Mouse (Mus musculus) layer of hippocampus, postnatal 14 days (tissue): Measurements from ENCODE around the gene Slit2. TPM values are rescaled to one million over a fixed set of nuclear protein-coding genes. Genes with fewer than 3 reads are reported as not detected.

ENCODE experiments used
- DNase-seq, 2 experiments: peaks; one replicate each; pipeline ENCODE4 v3.0.0; 2021 to 2022; ENCODE audit warnings: low spot score in 2 of 2, mixed read lengths in 1 of 2
- microRNA-seq, 2 experiments: library from miRNA; unstranded; fragments of <30 nt; microRNA quantifications; one replicate each; pipeline ENCODE4 v1.2.0; 2021
- total RNA-seq, 2 experiments: library from RNA; stranded (reverse); gene quantifications; 2 replicates each; pipeline ENCODE4 v1.2.3; 2021

Gene Slit2
- total RNA-seq, 2 experiments from 2014 or later: 52.7 to 53.9 TPM

DNA sequence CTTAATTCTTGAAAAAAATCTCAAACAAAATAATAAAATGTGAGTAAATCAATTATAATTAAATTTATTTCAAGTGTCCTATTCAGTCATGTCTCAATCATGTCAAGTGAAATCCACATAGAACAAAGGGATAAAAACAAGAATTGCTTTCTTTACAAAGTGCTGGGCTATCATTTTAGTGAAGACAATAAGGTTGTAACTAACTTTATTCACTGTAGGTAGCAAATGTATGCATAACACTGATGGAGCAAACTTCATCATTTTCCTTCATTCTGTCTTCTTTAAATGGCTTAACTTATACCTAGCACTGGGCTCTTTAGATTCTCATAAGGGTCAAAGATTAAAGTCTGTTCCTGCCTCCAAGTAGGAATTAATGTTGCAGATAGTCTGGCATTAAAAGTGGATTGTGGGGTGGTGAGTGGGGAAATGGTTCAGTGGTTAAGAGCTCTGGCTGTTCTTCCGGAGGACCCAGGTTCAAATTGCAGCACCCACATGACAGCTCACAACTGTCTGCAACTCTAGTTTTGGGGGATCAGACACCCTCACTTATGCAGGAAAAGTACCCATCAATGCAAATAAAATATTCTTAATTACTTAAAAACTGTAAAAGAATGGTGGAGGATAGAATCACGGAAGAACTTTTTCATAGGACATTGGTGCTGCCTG lies 363.2 kb downstream of the Slit2 start:
- DNase-seq: no peak

DNA sequence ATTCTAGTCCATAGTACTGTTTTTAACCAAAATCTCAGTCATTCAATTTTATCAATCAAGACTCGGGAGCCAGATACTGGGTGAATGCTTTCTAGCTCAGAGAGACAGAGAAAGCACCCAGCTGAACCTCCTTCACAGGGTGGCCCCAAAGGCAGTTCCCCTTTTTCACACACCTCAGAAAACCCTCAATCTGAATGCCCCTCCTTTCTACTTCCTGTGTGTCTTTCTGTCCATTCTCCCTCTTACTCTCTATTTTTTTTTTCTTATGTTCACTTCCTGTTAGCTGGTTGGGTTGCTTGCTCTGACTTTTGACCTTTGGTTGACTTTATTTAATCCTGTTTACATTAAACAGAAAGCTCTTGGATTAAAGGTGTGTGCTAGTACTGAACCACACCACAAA lies 366.4 kb downstream of the Slit2 start:
- no peak for DNase-seq

Small RNA genes lying within 50 kb of the gene (microRNA-seq; reads per million reads assigned to microRNA genes)
- gene Mir218-1: 21.2 to 25.8 reads per million in 2 experiments
